Mouse (Mus musculus): Measurements from ENCODE around the gene Tmem167.

- TF ChIP-seq CTCF (IDR thresholded peaks at IDR 0.05; ENCODE audit: low read depth) (no peak), EP300 (optimal IDR thresholded peaks at IDR 0.05) (no peak)
These were observed 102.9 kb downstream of the Tmem167 start for GRCm38 (mm10) chr13:90191794-90192193.

Data from stomach, postnatal 0 days (tissue).